Mouse (Mus musculus): ENCODE results near the gene Myof.

Myof gene

GRCm38 (mm10) chr19:38003671-38004521 lies 39.5 kb downstream of the Myof start:
- peak; percentile 54 for DNase-seq (ENCODE audit: low spot score)

GRCm38 (mm10) chr19:38002816-38003215 lies 40.6 kb downstream of the Myof start:
- DNase-seq (ENCODE audit: low spot score), result no peak

DNA sequence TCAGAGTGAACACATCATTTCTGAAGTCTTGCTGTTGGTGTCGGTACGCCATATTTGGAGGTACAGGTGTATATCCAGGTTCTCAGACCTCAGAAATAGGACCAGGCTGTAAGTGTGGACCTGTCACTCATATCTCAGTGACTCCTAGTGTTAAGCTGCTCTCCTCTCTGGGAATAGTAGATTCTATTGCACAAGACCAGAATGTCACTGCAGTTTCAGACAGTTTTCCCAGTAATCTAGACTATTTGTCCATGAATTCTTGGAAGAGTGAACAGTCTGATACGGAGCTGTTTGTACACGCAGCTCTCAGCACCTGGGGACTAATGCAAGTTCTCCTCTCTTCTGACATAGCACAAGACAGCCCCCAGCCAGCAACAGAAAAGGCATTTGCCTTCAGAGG lies 42.4 kb downstream of the Myof start:
- DNase-seq (ENCODE audit: low spot score), result no peak

DNA sequence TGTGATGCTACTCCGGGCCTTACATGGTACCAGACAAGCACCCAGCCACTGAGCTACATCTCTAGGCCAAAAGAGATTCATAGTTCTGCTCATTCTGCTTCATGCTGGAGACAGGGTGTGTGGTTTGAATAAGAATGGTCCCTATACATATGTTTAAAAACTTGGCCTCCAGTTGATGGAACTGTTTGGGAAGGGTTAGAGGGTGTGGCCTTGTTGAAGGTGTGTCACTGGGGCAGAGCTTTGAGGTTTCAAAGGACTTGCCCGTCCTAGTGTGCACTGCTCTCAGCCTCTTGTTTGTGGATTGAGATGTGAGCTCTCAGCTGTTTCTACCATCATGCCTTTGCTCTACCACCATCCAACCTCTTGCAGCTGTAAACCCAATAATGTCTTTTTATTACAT lies 43.4 kb downstream of the Myof start:
- DNase-seq (ENCODE audit: low spot score), result no peak

DNA sequence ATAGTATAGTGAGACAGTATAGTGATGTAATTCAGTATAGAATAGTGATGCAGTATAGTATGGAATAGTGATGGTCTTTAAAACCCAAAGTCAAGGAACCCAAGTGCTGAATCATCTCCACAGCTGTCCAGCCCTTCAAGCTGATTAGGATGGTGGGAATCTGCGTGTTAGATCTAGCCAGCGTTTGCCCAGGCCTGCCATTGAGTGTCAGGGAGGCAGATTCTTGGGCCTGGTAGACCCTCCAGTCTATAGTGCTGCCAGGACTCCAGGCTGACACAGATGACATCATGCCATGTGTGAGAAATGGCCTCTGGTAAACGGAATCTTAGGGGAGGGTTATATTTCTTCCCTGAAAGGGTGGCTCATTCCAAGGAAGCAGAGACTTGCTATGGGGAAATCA lies 49.1 kb downstream of the Myof start:
- DNase-seq (ENCODE audit: low spot score), result no peak

DNA sequence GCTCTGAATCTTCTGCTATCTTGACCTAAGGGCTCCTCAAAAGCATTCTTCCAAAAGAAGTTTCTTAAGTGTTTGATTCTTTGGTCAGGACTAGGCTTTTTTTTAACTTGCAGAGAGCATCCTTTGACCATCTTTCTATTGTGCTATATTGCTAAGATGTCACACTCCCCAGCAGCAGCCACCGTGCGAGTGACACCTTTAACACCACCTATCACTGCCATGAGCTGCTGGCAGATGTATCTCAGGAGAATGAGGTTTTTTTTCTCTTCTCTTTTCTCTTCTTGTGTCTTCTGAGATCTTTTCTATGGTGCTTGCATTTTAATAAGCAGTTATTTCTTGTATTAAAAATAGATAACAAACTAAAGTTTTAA lies 51.2 kb downstream of the Myof start:
- no peak for DNase-seq (ENCODE audit: low spot score)

- peak; percentile 67 for DNase-seq (ENCODE audit: low spot score)
Measured at GRCm38 (mm10) chr19:37991399-37992183, 51.8 kb downstream of the Myof start.

- no peak for DNase-seq (ENCODE audit: low spot score)
Measured at GRCm38 (mm10) chr19:37989971-37990370, 53.4 kb downstream of the Myof start.

- DNase-seq (ENCODE audit: low spot score), result no peak
Measured at GRCm38 (mm10) chr19:37988156-37988555, 55.2 kb downstream of the Myof start.

DNA sequence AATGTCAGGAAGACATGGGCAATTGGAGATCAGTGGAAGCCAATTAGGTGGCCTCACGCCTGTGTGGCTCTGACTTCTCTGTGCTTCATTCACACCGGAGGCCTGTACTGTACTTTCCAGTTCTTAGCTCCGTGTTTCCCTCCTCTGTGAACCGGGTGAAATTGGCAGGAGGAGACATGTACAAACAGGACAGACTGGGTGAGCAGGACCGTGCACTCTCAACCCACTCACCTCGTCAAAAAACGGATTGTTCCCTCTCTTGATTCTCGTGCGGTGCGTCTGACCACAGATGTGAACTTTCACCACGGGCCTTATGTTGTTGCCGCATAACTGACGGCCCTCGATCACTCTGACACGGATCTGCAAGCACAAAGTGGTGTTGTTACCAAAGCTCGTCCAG lies 57.6 kb downstream of the Myof start:
- no peak for DNase-seq (ENCODE audit: low spot score)

GRCm38 (mm10) chr19:37975951-37976350 lies 67.4 kb downstream of the Myof start:
- DNase-seq (ENCODE audit: low spot score), result no peak

DNA sequence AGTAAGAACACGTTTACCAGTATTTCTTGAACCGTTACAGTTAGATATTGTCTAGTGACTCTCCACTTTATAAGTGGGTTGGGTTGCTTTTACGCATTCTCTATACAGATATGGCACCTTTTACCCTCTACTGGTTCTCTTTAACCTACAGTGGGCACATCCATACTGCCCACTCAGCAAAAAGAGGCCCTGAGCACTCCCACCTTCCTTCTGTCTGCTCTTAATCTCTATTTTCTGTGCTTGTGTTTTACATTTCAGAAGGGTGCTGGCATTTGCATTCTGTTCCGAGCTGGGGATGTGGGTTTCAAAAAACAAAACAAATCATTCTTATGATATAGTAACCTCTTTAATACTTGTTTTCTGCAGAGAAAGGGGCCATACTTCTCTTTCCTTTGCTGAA lies 72.8 kb downstream of the Myof start:
- DNase-seq (ENCODE audit: low spot score), result no peak

DNA sequence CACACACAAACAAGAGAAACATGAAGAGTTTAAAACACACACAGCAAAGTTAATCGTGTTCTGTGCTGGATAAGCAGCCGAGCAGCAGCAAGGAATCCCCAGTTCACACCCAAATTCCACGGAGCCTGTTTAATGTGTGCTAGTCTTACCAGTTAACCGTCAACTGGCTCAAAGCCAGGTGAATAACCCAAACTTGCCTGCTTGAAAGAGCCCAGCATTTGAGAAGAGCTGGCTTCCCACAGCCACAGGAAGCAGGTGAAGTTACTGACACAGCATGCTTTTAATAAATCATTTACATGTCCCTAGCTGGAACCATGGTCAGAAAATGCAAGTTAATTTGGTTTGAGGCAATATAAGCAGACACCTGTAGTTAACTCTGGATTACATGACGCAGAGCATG lies 73.4 kb downstream of the Myof start:
- no peak for DNase-seq (ENCODE audit: low spot score)

DNA sequence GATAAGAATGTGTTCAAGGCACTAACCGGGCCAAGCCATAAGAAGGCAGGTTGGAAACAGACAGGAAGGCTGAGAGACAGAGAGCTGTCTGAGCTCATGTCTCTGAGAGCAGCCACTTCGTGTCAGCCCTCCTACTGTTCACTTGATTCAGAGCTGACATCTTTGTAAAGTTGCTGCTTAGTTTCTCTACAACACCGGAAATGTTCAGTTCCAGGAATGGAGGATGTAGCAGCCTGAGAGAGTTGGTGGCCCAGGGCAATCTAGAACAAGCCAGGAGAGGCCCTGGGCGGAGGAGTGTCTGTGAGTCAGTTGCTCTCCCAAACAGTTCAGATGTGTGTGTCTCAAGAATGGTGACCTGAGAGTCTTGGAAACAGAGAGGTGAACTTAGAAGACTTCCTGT lies 77.5 kb downstream of the Myof start:
- no peak for DNase-seq (ENCODE audit: low spot score)

DNA sequence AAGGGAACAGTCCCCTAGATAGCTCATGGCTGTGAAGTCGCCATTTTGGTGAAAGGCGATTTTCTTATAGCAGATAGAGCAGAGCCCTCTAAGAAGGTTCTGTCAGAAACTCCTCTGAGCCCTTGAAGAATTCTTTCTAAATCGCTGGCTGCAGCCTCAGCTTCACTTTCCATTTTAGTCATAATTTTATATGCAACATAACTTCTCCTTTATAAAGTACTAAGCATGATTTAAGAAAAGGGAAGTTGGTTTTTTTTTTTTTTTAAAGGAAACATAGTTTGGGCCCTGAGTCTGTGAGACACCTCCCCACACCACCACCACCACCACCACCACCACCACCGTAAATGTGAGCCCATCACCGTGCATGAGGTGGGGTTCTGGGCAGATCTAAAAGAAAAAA lies 80.0 kb downstream of the Myof start:
- no peak for DNase-seq (ENCODE audit: low spot score)

- no peak for DNase-seq (ENCODE audit: low spot score)
Measured at GRCm38 (mm10) chr19:37960791-37961190, 82.6 kb downstream of the Myof start.

GRCm38 (mm10) chr19:37959543-37960215 lies 83.7 kb downstream of the Myof start:
- DNase-seq (ENCODE audit: low spot score), result no peak

- DNase-seq (ENCODE audit: low spot score), result no peak
Measured at GRCm38 (mm10) chr19:37959076-37959475, 84.3 kb downstream of the Myof start.

DNA sequence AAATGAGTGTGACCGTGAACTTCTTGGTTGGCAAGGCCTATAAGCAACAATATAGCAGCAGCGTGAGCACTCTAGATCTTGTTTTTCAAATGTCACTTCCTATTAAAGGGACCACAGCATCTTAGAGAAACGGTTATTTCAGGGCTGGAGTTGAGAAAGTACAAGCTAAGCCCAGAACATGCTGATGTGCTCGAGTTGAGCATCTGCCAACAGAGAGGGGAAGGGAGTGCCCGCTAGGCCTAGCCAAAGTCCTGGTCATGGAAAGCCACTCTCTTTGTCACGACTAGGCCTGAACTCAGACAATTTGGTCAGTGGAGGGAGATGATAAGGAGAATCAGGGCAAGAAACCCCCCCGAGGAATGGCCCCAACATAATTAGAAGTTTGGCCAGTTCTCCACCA lies 86.1 kb downstream of the Myof start:
- peak; percentile 78 for DNase-seq (ENCODE audit: low spot score)

GRCm38 (mm10) chr19:37956006-37956405 lies 87.4 kb downstream of the Myof start:
- peak; percentile 67 for DNase-seq (ENCODE audit: low spot score)

- DNase-seq (ENCODE audit: low spot score), result peak; percentile 90
Measured at GRCm38 (mm10) chr19:37955425-37956001, 87.9 kb downstream of the Myof start.

DNA sequence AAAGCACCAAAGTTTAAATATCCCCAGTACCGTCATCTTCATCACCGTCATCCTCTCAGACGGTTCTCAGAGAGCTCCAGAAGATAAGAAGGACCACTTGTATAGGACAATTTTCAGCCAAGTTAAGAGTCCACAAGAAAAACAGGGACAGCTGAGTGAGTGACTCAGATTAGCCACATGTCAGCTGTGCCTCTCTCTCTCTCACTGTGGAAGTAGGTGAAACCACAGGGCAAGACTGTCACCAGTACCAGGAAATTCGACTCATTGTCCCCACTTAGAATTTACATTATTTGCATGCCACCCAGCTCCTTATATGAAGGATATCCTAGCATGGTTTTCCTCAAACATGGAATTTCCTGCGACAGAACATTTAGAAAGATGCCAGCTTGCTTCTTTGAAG lies 88.6 kb downstream of the Myof start:
- no peak for DNase-seq (ENCODE audit: low spot score)

DNA sequence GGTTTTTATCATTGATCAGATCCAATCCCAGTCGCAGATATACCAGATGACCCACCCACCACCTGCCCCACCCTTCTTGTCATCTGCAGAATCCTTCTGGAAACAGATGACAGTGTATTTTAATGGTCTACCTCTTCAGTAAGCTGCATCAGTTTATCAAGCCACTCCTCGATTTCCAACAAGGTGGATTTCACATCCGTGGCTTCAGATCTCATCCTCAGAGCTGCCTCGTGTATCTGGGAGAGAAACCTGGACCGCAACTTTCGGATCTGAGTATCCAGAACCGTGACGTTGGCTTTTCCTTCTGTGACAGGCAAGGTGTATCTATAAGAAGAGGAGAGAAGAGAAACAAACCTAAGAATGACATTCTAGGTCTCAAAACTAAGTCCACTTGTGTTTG lies 89.1 kb downstream of the Myof start:
- no peak for DNase-seq (ENCODE audit: low spot score)

Measured in adipocyte (in vitro differentiated cells).